In genomic region chr2:30712841-30713401, GRCm38 (mm10) we compare ENCODE assay signal across 9 mouse cellular contexts.
DNase-seq lines count a peak whose midpoint lies in the region; ATAC-seq and TF ChIP-seq lines count a peak whose summit lies in the region.
"Had no signal": no experiment of that assay in that cellular context is flagged by ENCODE, and none has a peak within 500 bp of the region (broad histone marks: within the 10 kb centered on the region; RNA-seq: fewer than 3 reads in every experiment).

No protein-coding gene starts in this region.

- no peak for TF ChIP-seq CTCF in hindbrain, postnatal 0 days (IDR thresholded peaks at IDR 0.05; ENCODE audit: low read depth)

- no peaks in the 10 kb centered on the region for H3K27me3 ChIP-seq in embryonic facial prominence, embryonic 12.5 days
- no peaks in the 10 kb centered on the region for H3K27me3 ChIP-seq in hindbrain, postnatal 0 days (ENCODE audit: insufficient read depth, low read length)
- H3K27me3 ChIP-seq in stomach, embryonic 14.5 days (ENCODE audit: control insufficient read depth, insufficient read depth, low read length), result no peaks in the 10 kb centered on the region

- WGBS in embryonic facial prominence, embryonic 12.5 days, result 64% methylated on average over 9 of the region's 9 CpGs
- WGBS in hindbrain, postnatal 0 days, result 65% methylated on average over 9 of the region's 9 CpGs
- WGBS in stomach, embryonic 14.5 days, result 55% methylated on average over 9 of the region's 9 CpGs

- DNase-seq in cerebellum, adult 11-12 months, result peak; percentile 74
- no peak for DNase-seq in cerebellum, postnatal 4 days (ENCODE audit: low spot score in 2 of 2)
- peak; percentile 57 for DNase-seq in 3134 (ENCODE audit: extremely low read depth, insufficient read length, low spot score)
- peak; percentile 3 for DNase-seq in hindbrain, postnatal 0 days (ENCODE audit: low spot score)
- no peak for DNase-seq in embryo, embryonic 10.5 days (ENCODE audit: low spot score)
- DNase-seq in spleen, adult 12 weeks (ENCODE audit: low spot score), result no peak

- H3K9me3 ChIP-seq in embryonic facial prominence, embryonic 12.5 days, result no peaks in the 10 kb centered on the region
- no peaks in the 10 kb centered on the region for H3K9me3 ChIP-seq in hindbrain, postnatal 0 days (ENCODE audit: low read length)
- no peaks in the 10 kb centered on the region for H3K9me3 ChIP-seq in stomach, embryonic 14.5 days (ENCODE audit: control insufficient read depth, low read depth, low read length)
- H3K9me3 ChIP-seq: G1E had no signal

- no peak overlapping the region for H3K9ac ChIP-seq in embryonic facial prominence, embryonic 12.5 days
- H3K9ac ChIP-seq in hindbrain, postnatal 0 days (replicated peaks; ENCODE audit: low read length), result no peak overlapping the region
- no peak overlapping the region for H3K9ac ChIP-seq in stomach, embryonic 14.5 days (replicated peaks; ENCODE audit: low read depth, low read length)

- H3K4me1 ChIP-seq in embryonic facial prominence, embryonic 12.5 days, result peaks cover 69% of the 10 kb centered on the region
- peaks cover 50% of the 10 kb centered on the region for H3K4me1 ChIP-seq in hindbrain, postnatal 0 days (ENCODE audit: insufficient read depth, low read length)
- peaks cover 71% of the 10 kb centered on the region for H3K4me1 ChIP-seq in stomach, embryonic 14.5 days (ENCODE audit: control insufficient read depth, insufficient read depth, low read length)

- no peak for ATAC-seq in embryonic facial prominence, embryonic 12.5 days (ENCODE audit: insufficient number of reproducible peaks, insufficient read depth, low FRiP score, low TSS enrichment)
- no peak for ATAC-seq in hindbrain, postnatal 0 days
- ATAC-seq in stomach, embryonic 14.5 days (ENCODE audit: insufficient number of reproducible peaks, insufficient read depth, low FRiP score, low read depth), result no peak

- H3K27ac ChIP-seq in embryonic facial prominence, embryonic 12.5 days, result peak overlapping the region; percentile 93
- peak overlapping the region; percentile 89; the same call in 1 of the 2 replicates for H3K27ac ChIP-seq in hindbrain, postnatal 0 days
- H3K27ac ChIP-seq in stomach, embryonic 14.5 days (ENCODE audit: low read length), result peak overlapping the region; percentile 91; the same call in 1 of the 2 replicates

- H3K4me2 ChIP-seq in embryonic facial prominence, embryonic 12.5 days (replicated peaks), result no peak overlapping the region
- no peak overlapping the region for H3K4me2 ChIP-seq in hindbrain, postnatal 0 days (ENCODE audit: low read depth, low read length)
- H3K4me2 ChIP-seq in stomach, embryonic 14.5 days (replicated peaks; ENCODE audit: low read depth, low read length), result peak overlapping the region; percentile 63; the same call in 1 of the 2 replicates

- no peaks in the 10 kb centered on the region for H3K36me3 ChIP-seq in embryonic facial prominence, embryonic 12.5 days
- H3K36me3 ChIP-seq in hindbrain, postnatal 0 days (ENCODE audit: insufficient read depth, low read length), result no peaks in the 10 kb centered on the region
- H3K36me3 ChIP-seq in stomach, embryonic 14.5 days (ENCODE audit: control insufficient read depth, insufficient read depth, low read length), result no peaks in the 10 kb centered on the region
- H3K36me3 ChIP-seq: G1E had no signal

- H3K4me3 ChIP-seq in embryonic facial prominence, embryonic 12.5 days, result no peak overlapping the region
- no peak overlapping the region for H3K4me3 ChIP-seq in hindbrain, postnatal 0 days (ENCODE audit: low read length)
- no peak overlapping the region for H3K4me3 ChIP-seq in stomach, embryonic 14.5 days (ENCODE audit: low read depth, low read length)

Comparison
In these comparisons a context has a peak if more than half of its experiments do, and no peak if none do; other contexts are left out.
1. DNase-seq: peak in cerebellum, adult 11-12 months (single experiment), 3134 (single experiment) and hindbrain, postnatal 0 days (single experiment); none in cerebellum, postnatal 4 days (0 of 2), embryo, embryonic 10.5 days (single experiment) and spleen, adult 12 weeks (single experiment).
2. Peak in every context shown above with its lines, with median percentiles within 50 percentile points of each other: H3K27ac ChIP-seq.